8 mouse cellular contexts compared by ENCODE assay signal in genomic region chr1:74894966-74895365, GRCm38 (mm10). TPM values are rescaled to one million over a fixed set of nuclear protein-coding genes. Genes with fewer than 3 reads are reported as not detected.
DNase-seq lines count a peak whose midpoint lies in the region; ATAC-seq and TF ChIP-seq lines count a peak whose summit lies in the region.
"Had no signal": no experiment of that assay in that cellular context is flagged by ENCODE, and none has a peak within 500 bp of the region (broad histone marks: within the 10 kb centered on the region; RNA-seq: fewer than 3 reads in every experiment).

No protein-coding gene starts in this region.

- no peak overlapping the region for H3K4me2 ChIP-seq in hindbrain, postnatal 0 days (ENCODE audit: low read depth, low read length)

- H3K9ac ChIP-seq in hindbrain, postnatal 0 days (replicated peaks; ENCODE audit: low read length): no peak overlapping the region

- 17% methylated on average over 4 of the region's 4 CpGs for WGBS in hindbrain, postnatal 0 days

- peak; percentile 32 for DNase-seq in ovary, postnatal 36 days (ENCODE audit: low spot score)
- DNase-seq in ovary, adult 18-20 months (ENCODE audit: low spot score): no peak
- peak; percentile 67 for DNase-seq in adipocyte (ENCODE audit: low spot score)
- DNase-seq in cerebellum, postnatal 36 days: peak; percentile 71 to 75
- peak; percentile 82 for DNase-seq in hindbrain, postnatal 0 days (ENCODE audit: low spot score)
- DNase-seq in lung, adult 18-20 months: peak; percentile 29 to 48
- DNase-seq in right cerebral cortex, postnatal 10 days (ENCODE audit: low spot score in 2 of 2): peak; percentile 61 to 74

- H3K4me1 ChIP-seq in hindbrain, postnatal 0 days (ENCODE audit: insufficient read depth, low read length): no peaks in the 10 kb centered on the region

- H3K27me3 ChIP-seq in hindbrain, postnatal 0 days (ENCODE audit: insufficient read depth, low read length): peaks cover 55% of the 10 kb centered on the region

- no peak overlapping the region for H3K27ac ChIP-seq in hindbrain, postnatal 0 days

- H3K36me3 ChIP-seq in hindbrain, postnatal 0 days (ENCODE audit: insufficient read depth, low read length): no peaks in the 10 kb centered on the region

- peak; percentile 61 for ATAC-seq in hindbrain, postnatal 0 days

- H3K4me3 ChIP-seq in hindbrain, postnatal 0 days (ENCODE audit: low read length): no peak overlapping the region

- H3K9me3 ChIP-seq in hindbrain, postnatal 0 days (ENCODE audit: low read length): no peaks in the 10 kb centered on the region

- peak; percentile 86 for TF ChIP-seq CTCF in hindbrain, postnatal 0 days (IDR thresholded peaks at IDR 0.05; ENCODE audit: low read depth)

RNA-seq across cellular contexts. Expression of gene Cryba2, which starts 2.0 kb away (rescaled TPM):
- 2.0 TPM in 1 of 2 replicates, not detected in the other for total RNA-seq in hindbrain, postnatal 0 days (2014; rRNA removed)
- polyA plus RNA-seq in hindbrain, postnatal 0 days (2015; fragmentation: Nextera tagmentation; extraction: Ambion mirVana): 1.6 and 1.7 TPM in 2 replicates
- total RNA-seq: gastrocnemius, adult 8-10 months had no signal

RNA-seq across cellular contexts. Expression of gene Fev, which starts 9.7 kb away (rescaled TPM):
- 0.16 and 1.1 TPM in 2 replicates for total RNA-seq in hindbrain, postnatal 0 days (2014; rRNA removed)
- 4.2 and 5.9 TPM in 2 replicates for polyA plus RNA-seq in hindbrain, postnatal 0 days (2015; fragmentation: Nextera tagmentation; extraction: Ambion mirVana)
- total RNA-seq: gastrocnemius, adult 8-10 months had no signal

RNA-seq across cellular contexts. Expression of gene Cdk5r2, which starts 40.2 kb away (rescaled TPM):
- 59.2 and 75.3 TPM in 2 replicates for total RNA-seq in hindbrain, postnatal 0 days (2014; rRNA removed)
- 12.3 and 13.6 TPM in 2 replicates for polyA plus RNA-seq in hindbrain, postnatal 0 days (2015; fragmentation: Nextera tagmentation; extraction: Ambion mirVana)
- total RNA-seq: gastrocnemius, adult 8-10 months had no signal

RNA-seq across cellular contexts. Expression of gene Cfap65, which starts 40.4 kb away (rescaled TPM):
- 2.7 and 4.7 TPM in 2 replicates for total RNA-seq in hindbrain, postnatal 0 days (2014; rRNA removed)
- 1.1 and 1.3 TPM in 2 replicates for polyA plus RNA-seq in hindbrain, postnatal 0 days (2015; fragmentation: Nextera tagmentation; extraction: Ambion mirVana)
- total RNA-seq: gastrocnemius, adult 8-10 months had no signal

RNA-seq across cellular contexts. Expression of gene Ihh, which starts 56.5 kb away (rescaled TPM):
- total RNA-seq in hindbrain, postnatal 0 days (2014; rRNA removed): 0.18 and 0.31 TPM in 2 replicates
- 0.11 and 0.25 TPM in 2 replicates for polyA plus RNA-seq in hindbrain, postnatal 0 days (2015; fragmentation: Nextera tagmentation; extraction: Ambion mirVana)
